Mouse (Mus musculus) kidney, adult 2 months (tissue): ENCODE measurements around the gene Pdxk.

Source experiments
- CTCF ChIP-seq: fragments of 200-500 bp; conservative IDR thresholded peaks from 2 replicates; pipeline ENCODE4 v1.5.1; 2011; ENCODE audit warnings: low read depth, mild to moderate bottlenecking, control low read depth, low read length, moderate library complexity, mixed read lengths; ENCODE audit not compliant: insufficient read depth, insufficient read length
- POLR2A ChIP-seq: fragments of 200-500 bp; IDR thresholded peaks from one replicate; pipeline ENCODE4 v1.6.1; 2011; ENCODE audit warnings: low read depth, low read length, control low read depth

DNA sequence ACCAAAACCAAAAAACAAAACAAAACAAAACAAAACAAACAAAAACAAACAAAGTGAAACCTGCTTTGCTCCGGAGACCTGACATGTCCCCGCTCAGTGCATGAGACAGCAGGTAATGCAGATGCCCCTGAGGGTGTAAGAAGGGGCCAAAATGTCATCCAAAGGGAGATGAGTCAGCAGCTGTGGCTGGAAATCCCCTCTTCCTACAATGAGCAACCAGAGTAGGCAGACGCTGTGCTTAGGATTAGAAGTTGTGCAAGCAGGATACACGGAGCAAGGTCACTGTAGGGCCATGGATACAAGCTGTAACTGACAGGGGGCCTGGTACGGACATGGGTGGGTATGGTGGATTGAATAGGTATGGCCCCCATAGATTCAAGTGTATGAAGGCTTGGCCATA is 35.6 kb downstream of the Pdxk start:
- TF ChIP-seq CTCF (no peak), POLR2A (no peak)
